Mouse (Mus musculus) spleen, postnatal 10 days (tissue): ENCODE results near the gene Clba1.
"Not testable (repeated sequence)": the region's sequence is repeated elsewhere in the genome, so short reads cannot be mapped to it uniquely, and the experiment has no call there.

Source experiments
- DNase-seq, 2 experiments: peaks; one replicate each; pipeline ENCODE4 v3.0.0; 2021 to 2022; ENCODE audit warnings: low spot score in 2 of 2

Gene Clba1

GRCm38 (mm10) chr12:112816866-112817265, 8.1 kb downstream of the Clba1 start:
- DNase-seq = not testable (repeated sequence)

GRCm38 (mm10) chr12:112819057-112819662, 10.4 kb downstream of the Clba1 start:
- DNase-seq = no peak

- no peak for DNase-seq
Measured at GRCm38 (mm10) chr12:112820401-112820999, 11.8 kb downstream of the Clba1 start.

GRCm38 (mm10) chr12:112821216-112821615, 12.5 kb downstream of the Clba1 start:
- DNase-seq = no peak

GRCm38 (mm10) chr12:112821974-112822373, 13.2 kb downstream of the Clba1 start:
- DNase-seq = no peak

GRCm38 (mm10) chr12:112822676-112823075, 13.9 kb downstream of the Clba1 start:
- no peak for DNase-seq

GRCm38 (mm10) chr12:112823221-112823620, 14.5 kb downstream of the Clba1 start:
- peak in 1 of 2 experiments; percentile 33 for DNase-seq

- DNase-seq = no peak
Measured at GRCm38 (mm10) chr12:112825901-112826300, 17.2 kb downstream of the Clba1 start.

- peak; percentile 47 to 83 for DNase-seq
Measured at GRCm38 (mm10) chr12:112828501-112829243, 19.9 kb downstream of the Clba1 start.

- peak; percentile 97 to 99 for DNase-seq
Measured at GRCm38 (mm10) chr12:112829244-112829864, 20.6 kb downstream of the Clba1 start, which contains the start of gene Cdca4. Gene Cdca4 (minus strand): TSS chr12:112829423.

- no peak for DNase-seq
Measured at GRCm38 (mm10) chr12:112830141-112830540, 21.4 kb downstream of the Clba1 start.

GRCm38 (mm10) chr12:112830570-112830969, 21.8 kb downstream of the Clba1 start:
- no peak for DNase-seq

GRCm38 (mm10) chr12:112832411-112832810, 23.7 kb downstream of the Clba1 start:
- no peak for DNase-seq

- no peak for DNase-seq
Measured at GRCm38 (mm10) chr12:112833527-112833926, 24.8 kb downstream of the Clba1 start.

- no peak for DNase-seq
Measured at GRCm38 (mm10) chr12:112835046-112835445, 26.3 kb downstream of the Clba1 start.

GRCm38 (mm10) chr12:112840209-112841086, 31.7 kb downstream of the Clba1 start:
- DNase-seq = no peak

- DNase-seq = not testable (repeated sequence)
Measured at GRCm38 (mm10) chr12:112841338-112841892, 32.7 kb downstream of the Clba1 start.

GRCm38 (mm10) chr12:112842128-112842527, 33.4 kb downstream of the Clba1 start:
- DNase-seq = not testable (repeated sequence)

GRCm38 (mm10) chr12:112843803-112844202, 35.1 kb downstream of the Clba1 start:
- peak; percentile 83 to 94 for DNase-seq

- DNase-seq = no peak
Measured at GRCm38 (mm10) chr12:112847880-112848279, 39.1 kb downstream of the Clba1 start.
